Mouse (Mus musculus) hindbrain, embryonic 16.5 days (tissue): ENCODE data around the gene Lrba. TPM values are rescaled to one million over a fixed set of nuclear protein-coding genes. Genes with fewer than 3 reads are reported as not detected.

Experiments
- ATAC-seq: fragments of 200-750 bp; cut with Nextera tagmentation; 2 replicates; pipeline ENCODE4 v1.8.0; 2017; ENCODE audit warnings: moderate TSS enrichment, moderate library complexity
- H3K27ac ChIP-seq: fragments of 300-500 bp; sonication (generic); 2 replicates; pipeline ENCODE4 v1.5.1; 2014; ENCODE audit warnings: low read depth, mild to moderate bottlenecking, control low read depth, low read length, moderate library complexity
- H3K27me3 ChIP-seq: fragments of 300-500 bp; sonication (generic); replicated peaks from 2 replicates; pipeline ENCODE4 v1.6.1; 2014; ENCODE audit warnings: low read length; ENCODE audit not compliant: control insufficient read depth, insufficient read depth
- H3K36me3 ChIP-seq: fragments of 300-500 bp; sonication (generic); 2 replicates; pipeline ENCODE4 v1.6.1; 2014; ENCODE audit warnings: mild to moderate bottlenecking, low read length, moderate library complexity, mixed read lengths; ENCODE audit not compliant: control insufficient read depth, insufficient read depth
- H3K4me1 ChIP-seq: fragments of 300-500 bp; sonication (generic); 2 replicates; pipeline ENCODE4 v1.6.1; 2014; ENCODE audit warnings: low read depth, low read length; ENCODE audit not compliant: control insufficient read depth, insufficient read depth
- H3K4me2 ChIP-seq: fragments of 300-500 bp; sonication (generic); 2 replicates; pipeline ENCODE4 v1.6.1; 2014; ENCODE audit warnings: mild to moderate bottlenecking, low read length, control low read depth, moderate library complexity
- H3K4me3 ChIP-seq: fragments of 300-500 bp; sonication (generic); 2 replicates; pipeline ENCODE4 v1.5.1; 2014; ENCODE audit warnings: mild to moderate bottlenecking, low read length, control low read depth, moderate library complexity
- H3K9ac ChIP-seq: fragments of 300-500 bp; sonication (generic); 2 replicates; pipeline ENCODE4 v1.6.1; 2014; ENCODE audit warnings: low read depth, mild to moderate bottlenecking, control low read depth, low read length, moderate library complexity
- H3K9me3 ChIP-seq: fragments of 300-500 bp; sonication (generic); 2 replicates; pipeline ENCODE4 v1.6.1; 2014; ENCODE audit warnings: mild to moderate bottlenecking, low read length, moderate library complexity; ENCODE audit not compliant: control insufficient read depth
- WGBS: fragments of 180-500 bp; shearing (Covaris S2); extraction: QIAGEN DNeasy Blood & Tissue Kit; methylation state at CpG from one replicate; pipeline ENCODE4 v1.1.7; 2014; 5-methylcytosine and 5-hydroxymethylcytosine counted together
- polyA plus RNA-seq: library from polyadenylated mRNA; unstranded; fragments of >200 nt; fragmentation: Nextera tagmentation; extraction: Ambion mirVana; gene quantifications from 2 replicates; pipeline ENCODE4 v1.2.1, GENCODE M21; 2015

Lrba gene
- polyA plus RNA-seq, 1 experiment from 2014 or later = 6.1 TPM

GRCm38 (mm10) chr3:86774566-86775443 lies 550.3 kb downstream of the Lrba start:
- WGBS = 25% methylated on average over 13 of the region's 14 CpGs
- peaks cover 12% of the 10 kb centered on the region for H3K4me1 ChIP-seq
- ATAC-seq = peak; percentile 62
- H3K27me3 ChIP-seq = no peaks in the 10 kb centered on the region
- peak overlapping the region; percentile 12 for H3K4me2 ChIP-seq
- no peaks in the 10 kb centered on the region for H3K36me3 ChIP-seq
- peak overlapping the region; percentile 46 for H3K27ac ChIP-seq
- H3K9me3 ChIP-seq = no peaks in the 10 kb centered on the region
- no peak overlapping the region for H3K9ac ChIP-seq
- no peak overlapping the region for H3K4me3 ChIP-seq

DNA sequence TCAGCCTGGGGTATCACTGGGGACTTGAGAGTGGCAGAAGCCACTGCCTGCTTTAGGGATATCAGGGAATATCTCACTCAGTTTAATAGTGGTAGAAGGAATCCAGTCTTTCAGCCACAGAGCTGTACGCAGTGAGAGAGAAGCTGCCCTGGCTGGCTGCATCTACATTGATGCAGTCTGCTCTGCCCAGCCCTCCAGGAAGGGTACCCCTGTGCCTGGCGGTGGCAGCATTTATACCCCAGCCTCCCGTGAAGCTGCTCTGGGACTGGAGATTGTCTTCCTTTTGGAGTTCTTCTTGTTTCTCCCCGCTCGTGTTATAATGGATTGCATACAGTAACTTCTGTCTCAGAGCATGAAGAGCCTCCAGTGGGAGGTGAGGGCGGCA lies 551.0 kb downstream of the Lrba start:
- ATAC-seq = peak; percentile 48; the same call in 1 of the 2 replicates
- no peaks in the 10 kb centered on the region for H3K9me3 ChIP-seq
- 54% methylated on average over 6 of the region's 6 CpGs for WGBS
- H3K4me1 ChIP-seq = peaks cover 12% of the 10 kb centered on the region
- H3K27me3 ChIP-seq = no peaks in the 10 kb centered on the region
- H3K4me3 ChIP-seq = no peak overlapping the region
- H3K9ac ChIP-seq = no peak overlapping the region
- H3K27ac ChIP-seq = peak overlapping the region; percentile 46
- H3K4me2 ChIP-seq = peak overlapping the region; percentile 12; the same call in 1 of the 2 replicates
- no peaks in the 10 kb centered on the region for H3K36me3 ChIP-seq

GRCm38 (mm10) chr3:86779704-86780103 lies 555.2 kb downstream of the Lrba start:
- Histone ChIP-seq H3K9me3 (no peaks in the 10 kb centered on the region), H3K9ac (no peak overlapping the region), H3K4me3 (no peak overlapping the region), H3K27ac (0 out of 2 replicates have a peak overlapping the region, but pooled peaks have one; percentile 23), H3K27me3 (no peaks in the 10 kb centered on the region), H3K4me1 (peaks cover 7% of the 10 kb centered on the region), H3K4me2 (no peak overlapping the region), H3K36me3 (peaks cover 3% of the 10 kb centered on the region; the same call in 1 of the 2 replicates)
- 83% methylated on average over 4 of the region's 4 CpGs for WGBS
- ATAC-seq = 0 out of 2 replicates have a peak, but pooled peaks have one; percentile 7

DNA sequence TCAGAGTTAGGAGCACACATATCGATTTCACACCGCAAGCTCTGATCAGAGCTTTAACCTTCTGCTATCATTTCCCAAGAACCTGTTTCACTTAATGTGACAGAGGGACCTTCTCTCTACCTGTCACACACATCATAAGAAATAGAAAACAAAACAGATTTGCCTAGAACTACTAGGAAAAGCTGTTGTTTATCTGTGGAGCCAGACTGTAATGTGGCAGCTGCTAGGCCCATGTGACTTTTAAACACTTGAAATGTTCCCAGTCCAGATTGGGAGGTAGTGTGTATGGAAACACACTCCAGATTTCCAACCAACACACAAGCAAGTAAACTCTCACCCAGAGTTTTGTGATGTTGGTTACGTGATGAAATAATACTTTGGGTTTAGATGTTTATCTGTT lies 559.6 kb downstream of the Lrba start:
- H3K4me1 ChIP-seq = peaks cover 20% of the 10 kb centered on the region
- no peak overlapping the region for H3K4me3 ChIP-seq
- H3K9me3 ChIP-seq = no peaks in the 10 kb centered on the region
- no peak overlapping the region for H3K9ac ChIP-seq
- H3K36me3 ChIP-seq = peaks cover 7% of the 10 kb centered on the region; the same call in 1 of the 2 replicates
- WGBS = 94% methylated on average over 3 of the region's 3 CpGs
- no peak overlapping the region for H3K27ac ChIP-seq
- no peaks in the 10 kb centered on the region for H3K27me3 ChIP-seq
- no peak overlapping the region for H3K4me2 ChIP-seq
- no peak for ATAC-seq

- 74% methylated on average over 11 of the region's 11 CpGs for WGBS
- Histone ChIP-seq H3K9ac (no peak overlapping the region), H3K4me3 (no peak overlapping the region), H3K36me3 (peaks cover 7% of the 10 kb centered on the region; the same call in 1 of the 2 replicates), H3K4me1 (peaks cover 22% of the 10 kb centered on the region), H3K4me2 (no peak overlapping the region), H3K27me3 (no peaks in the 10 kb centered on the region), H3K27ac (peak overlapping the region; percentile 51; the same call in 1 of the 2 replicates), H3K9me3 (no peaks in the 10 kb centered on the region)
- no peak for ATAC-seq
Measured at GRCm38 (mm10) chr3:86784930-86785329, 560.5 kb downstream of the Lrba start.

DNA sequence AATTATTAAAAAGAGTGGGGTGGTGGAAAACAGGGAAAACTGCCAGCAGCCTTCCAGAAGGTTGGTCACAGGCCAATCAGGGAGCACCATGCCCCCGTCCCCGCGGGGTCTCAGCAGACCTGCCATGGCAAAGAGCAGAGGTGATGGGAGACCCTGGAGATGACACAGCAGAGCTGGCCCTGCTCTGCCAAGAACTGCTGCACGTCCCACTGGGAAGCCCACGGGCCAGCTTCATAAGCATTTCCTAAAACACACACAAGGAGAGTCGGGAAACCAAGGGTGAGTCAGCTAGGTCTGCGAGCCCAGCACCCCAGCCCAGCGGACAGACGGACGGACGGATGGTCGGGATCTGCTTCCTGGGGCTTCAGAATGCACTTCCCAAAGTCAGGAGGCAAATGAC lies 561.8 kb downstream of the Lrba start:
- Histone ChIP-seq H3K4me3 (no peak overlapping the region), H3K4me2 (no peak overlapping the region), H3K36me3 (peaks cover 9% of the 10 kb centered on the region), H3K4me1 (peaks cover 24% of the 10 kb centered on the region), H3K27me3 (no peaks in the 10 kb centered on the region), H3K27ac (peak overlapping the region; percentile 82), H3K9me3 (no peaks in the 10 kb centered on the region), H3K9ac (no peak overlapping the region)
- ATAC-seq = no peak
- WGBS = 70% methylated on average over 12 of the region's 12 CpGs

GRCm38 (mm10) chr3:86786845-86787351 lies 562.4 kb downstream of the Lrba start:
- Histone ChIP-seq H3K4me3 (no peak overlapping the region), H3K4me2 (no peak overlapping the region), H3K4me1 (peaks cover 24% of the 10 kb centered on the region), H3K9me3 (no peaks in the 10 kb centered on the region), H3K36me3 (peaks cover 9% of the 10 kb centered on the region), H3K27ac (peak overlapping the region; percentile 82), H3K27me3 (no peaks in the 10 kb centered on the region), H3K9ac (0 out of 2 replicates have a peak overlapping the region, but pooled peaks have one; percentile 43)
- peak; percentile 93 for ATAC-seq
- WGBS = 56% methylated on average over 11 of the region's 11 CpGs

DNA sequence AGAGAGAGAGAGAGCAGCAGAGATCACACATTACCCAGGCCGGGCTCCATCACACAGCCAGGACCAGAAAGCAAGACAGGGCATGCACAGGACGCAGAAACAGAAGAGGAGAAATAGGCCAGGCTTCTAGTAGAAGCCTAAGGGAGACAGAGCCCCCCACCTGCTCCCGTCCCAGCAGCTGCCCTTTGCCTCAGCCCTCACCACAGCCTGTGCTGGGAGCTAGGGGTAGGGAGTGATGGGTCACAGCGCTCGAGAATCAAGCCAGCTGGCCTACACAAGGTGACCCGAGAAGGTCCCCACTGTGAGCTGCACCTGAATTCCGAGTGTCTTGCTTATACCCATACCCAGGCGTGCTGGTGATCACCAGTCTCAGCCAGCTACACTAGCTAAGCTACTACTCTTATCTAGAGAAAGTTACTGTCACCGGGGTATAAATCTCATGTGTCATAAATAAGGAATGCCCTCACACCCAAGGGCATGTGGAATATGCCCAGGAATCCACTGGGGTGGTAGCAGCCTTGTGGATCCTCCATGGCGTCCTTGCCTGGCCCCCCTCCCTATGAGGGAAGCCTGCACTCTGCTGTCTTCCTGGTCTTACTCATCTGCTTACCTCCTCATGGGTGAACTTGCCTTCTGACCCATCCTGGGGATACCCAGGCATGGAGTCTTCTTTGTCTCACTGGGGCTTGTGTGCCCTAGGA lies 563.1 kb downstream of the Lrba start:
- peaks cover 24% of the 10 kb centered on the region for H3K4me1 ChIP-seq
- H3K27me3 ChIP-seq = no peaks in the 10 kb centered on the region
- H3K4me3 ChIP-seq = no peak overlapping the region
- peak overlapping the region; percentile 43; the same call in 1 of the 2 replicates for H3K9ac ChIP-seq
- no peak for ATAC-seq
- H3K27ac ChIP-seq = peak overlapping the region; percentile 82
- 68% methylated on average over 10 of the region's 10 CpGs for WGBS
- H3K36me3 ChIP-seq = peaks cover 9% of the 10 kb centered on the region
- no peak overlapping the region for H3K4me2 ChIP-seq
- H3K9me3 ChIP-seq = no peaks in the 10 kb centered on the region

GRCm38 (mm10) chr3:86788711-86789110 lies 564.2 kb downstream of the Lrba start:
- Histone ChIP-seq H3K27me3 (no peaks in the 10 kb centered on the region), H3K9me3 (no peaks in the 10 kb centered on the region), H3K27ac (peak overlapping the region; percentile 57), H3K4me1 (peaks cover 26% of the 10 kb centered on the region), H3K4me2 (no peak overlapping the region), H3K9ac (0 out of 2 replicates have a peak overlapping the region, but pooled peaks have one; percentile 11), H3K36me3 (peaks cover 7% of the 10 kb centered on the region), H3K4me3 (no peak overlapping the region)
- ATAC-seq = no peak
- WGBS = 37% methylated on average over 6 of the region's 6 CpGs
